Mouse (Mus musculus): Measurements from ENCODE around the gene Pld1. TPM values are rescaled to one million over a fixed set of nuclear protein-coding genes. Genes with fewer than 3 reads are reported as not detected.
A peak's percentile ranks its signal among the peaks of the same experiment; 100 is the strongest.

The Pld1 gene
- polyA plus RNA-seq, 1 experiment from 2014 or later = 3.1 TPM

DNA sequence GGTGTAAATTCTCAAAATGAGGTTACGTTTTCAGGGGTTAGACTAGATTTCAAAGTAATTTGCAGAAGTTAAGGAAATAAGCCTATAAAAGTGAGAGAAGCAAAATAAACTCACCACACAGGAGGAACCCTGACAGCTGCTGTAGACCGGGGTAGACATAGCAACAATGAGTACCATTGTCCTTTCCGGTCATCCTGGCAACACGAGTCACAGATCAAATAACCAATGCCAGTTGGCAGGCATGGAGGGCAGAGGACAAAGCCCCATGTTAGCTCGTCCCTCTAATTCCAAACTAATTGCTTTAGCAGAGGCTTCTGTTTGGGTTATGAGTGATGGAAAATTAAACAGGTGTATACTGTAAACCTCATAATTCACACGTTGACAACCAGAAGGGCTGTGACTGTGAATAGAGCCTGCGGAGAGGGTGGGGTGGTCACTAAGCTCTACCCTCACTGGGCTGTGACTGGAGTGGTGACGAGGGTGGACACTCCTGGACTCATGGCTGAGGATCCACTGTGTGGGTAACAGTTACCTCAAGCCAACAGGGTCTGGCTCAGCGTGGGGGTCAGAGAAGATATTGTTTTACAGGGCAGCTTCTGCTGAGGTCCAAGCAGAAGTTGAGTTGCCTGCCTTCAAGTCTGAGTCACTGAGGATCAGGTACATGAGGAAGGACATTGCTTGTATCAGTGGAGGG, 39.7 kb downstream of the Pld1 start:
- H3K9me3 ChIP-seq = no peaks in the 10 kb centered on the region
- no peak overlapping the region for H3K27ac ChIP-seq
- WGBS = 50% methylated on average over 9 of the region's 9 CpGs
- H3K36me3 ChIP-seq = no peaks in the 10 kb centered on the region
- H3K9ac ChIP-seq = no peak overlapping the region
- no peaks in the 10 kb centered on the region for H3K27me3 ChIP-seq
- H3K4me1 ChIP-seq = 0 out of 2 replicates have a peak, but pooled peaks cover 3% of the 10 kb centered on the region
- no peak overlapping the region for H3K4me2 ChIP-seq (replicated peaks)
- ATAC-seq (ENCODE audit: insufficient number of reproducible peaks, insufficient read depth, low FRiP score, low TSS enrichment) = no peak
- H3K4me3 ChIP-seq = no peak overlapping the region

DNA sequence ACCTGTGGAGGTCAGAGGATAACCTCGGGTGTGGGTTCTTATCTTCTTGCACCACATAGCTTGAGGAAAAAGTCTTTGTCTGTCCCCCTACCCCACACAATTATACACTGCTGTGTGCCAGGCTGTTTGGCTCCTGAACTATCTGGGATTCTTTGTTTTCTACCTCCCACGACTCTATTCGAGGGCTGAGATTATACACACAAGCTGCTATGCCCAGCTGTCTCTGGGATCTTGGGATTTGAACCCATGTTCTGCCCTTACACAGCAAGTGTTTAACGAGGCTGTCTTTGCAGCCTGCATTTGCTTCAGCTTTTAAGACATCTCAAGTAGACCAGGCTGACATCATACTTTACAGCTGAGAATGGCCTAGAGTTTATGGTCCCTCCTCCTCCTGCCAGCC, 43.1 kb downstream of the Pld1 start:
- no peaks in the 10 kb centered on the region for H3K27me3 ChIP-seq
- no peak overlapping the region for H3K9ac ChIP-seq
- no peaks in the 10 kb centered on the region for H3K9me3 ChIP-seq
- 74% methylated on average over 4 of the region's 4 CpGs for WGBS
- peaks cover 7% of the 10 kb centered on the region; the same call in 1 of the 2 replicates for H3K4me1 ChIP-seq
- ATAC-seq (ENCODE audit: insufficient number of reproducible peaks, insufficient read depth, low FRiP score, low TSS enrichment) = no peak
- no peak overlapping the region for H3K4me3 ChIP-seq
- H3K4me2 ChIP-seq (replicated peaks) = no peak overlapping the region
- no peaks in the 10 kb centered on the region for H3K36me3 ChIP-seq
- no peak overlapping the region for H3K27ac ChIP-seq

DNA sequence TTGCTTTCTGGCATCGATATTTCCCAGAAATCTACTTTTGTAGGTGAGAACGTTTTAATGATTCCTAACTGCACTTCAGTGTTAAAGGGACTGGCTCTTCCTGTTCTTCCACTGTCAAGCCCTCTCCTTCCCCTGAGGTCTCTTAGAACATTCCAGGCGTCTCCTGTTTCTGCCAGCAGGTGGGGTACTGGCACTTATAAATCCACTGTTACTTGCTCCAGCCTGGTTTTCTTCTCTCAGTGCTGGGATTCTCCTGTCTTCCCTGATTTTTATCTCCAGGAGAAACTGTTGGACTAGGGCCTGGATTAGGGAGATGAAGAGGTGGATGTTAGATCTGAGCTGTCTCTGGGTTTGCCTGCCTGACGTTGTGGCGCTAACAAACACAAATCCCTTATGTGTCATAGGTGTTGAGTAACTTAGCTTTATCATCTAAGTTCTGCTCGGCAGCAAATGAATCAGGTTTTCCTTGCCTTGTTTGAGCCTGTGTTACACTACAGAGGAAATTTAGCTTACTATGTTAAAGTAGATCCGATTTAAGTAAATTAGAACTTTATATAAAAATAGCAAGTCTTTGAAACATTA, 44.0 kb downstream of the Pld1 start:
- Histone ChIP-seq H3K4me1 (peaks cover 7% of the 10 kb centered on the region; the same call in 1 of the 2 replicates), H3K9ac (no peak overlapping the region), H3K4me3 (no peak overlapping the region), H3K27ac (no peak overlapping the region), H3K36me3 (no peaks in the 10 kb centered on the region), H3K9me3 (no peaks in the 10 kb centered on the region), H3K4me2 (replicated peaks) (no peak overlapping the region), H3K27me3 (no peaks in the 10 kb centered on the region)
- no peak; the same call in 1 of the 2 replicates for ATAC-seq (ENCODE audit: insufficient number of reproducible peaks, insufficient read depth, low FRiP score, low TSS enrichment)
- WGBS = 37% methylated on average over 7 of the region's 7 CpGs

DNA sequence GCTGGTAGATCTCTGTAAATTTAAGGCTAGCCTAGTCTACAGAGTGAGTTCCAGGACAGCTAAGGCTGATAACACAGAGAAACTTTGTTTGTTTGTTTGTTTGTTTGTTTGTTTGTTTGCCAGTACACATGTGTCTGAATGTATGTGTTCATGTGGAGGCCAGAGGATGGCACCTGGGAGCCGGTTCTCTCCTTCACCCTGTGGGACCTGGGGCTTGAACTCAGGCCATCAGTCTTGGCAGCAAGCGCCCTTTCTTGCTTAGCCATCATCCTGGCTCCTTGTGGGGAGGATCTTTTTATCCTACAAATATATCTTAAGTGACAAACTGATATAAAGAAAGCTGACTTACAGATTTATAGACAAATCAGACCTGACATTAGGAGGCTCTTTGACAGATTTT, 44.8 kb downstream of the Pld1 start:
- no peak overlapping the region for H3K9ac ChIP-seq
- H3K4me1 ChIP-seq = peaks cover 8% of the 10 kb centered on the region; the same call in 1 of the 2 replicates
- H3K4me2 ChIP-seq (replicated peaks) = no peak overlapping the region
- no peaks in the 10 kb centered on the region for H3K27me3 ChIP-seq
- H3K9me3 ChIP-seq = no peaks in the 10 kb centered on the region
- no peak overlapping the region for H3K27ac ChIP-seq
- no peaks in the 10 kb centered on the region for H3K36me3 ChIP-seq
- 69% methylated on average over 2 of the region's 2 CpGs for WGBS
- no peak for ATAC-seq (ENCODE audit: insufficient number of reproducible peaks, insufficient read depth, low FRiP score, low TSS enrichment)
- H3K4me3 ChIP-seq = no peak overlapping the region

DNA sequence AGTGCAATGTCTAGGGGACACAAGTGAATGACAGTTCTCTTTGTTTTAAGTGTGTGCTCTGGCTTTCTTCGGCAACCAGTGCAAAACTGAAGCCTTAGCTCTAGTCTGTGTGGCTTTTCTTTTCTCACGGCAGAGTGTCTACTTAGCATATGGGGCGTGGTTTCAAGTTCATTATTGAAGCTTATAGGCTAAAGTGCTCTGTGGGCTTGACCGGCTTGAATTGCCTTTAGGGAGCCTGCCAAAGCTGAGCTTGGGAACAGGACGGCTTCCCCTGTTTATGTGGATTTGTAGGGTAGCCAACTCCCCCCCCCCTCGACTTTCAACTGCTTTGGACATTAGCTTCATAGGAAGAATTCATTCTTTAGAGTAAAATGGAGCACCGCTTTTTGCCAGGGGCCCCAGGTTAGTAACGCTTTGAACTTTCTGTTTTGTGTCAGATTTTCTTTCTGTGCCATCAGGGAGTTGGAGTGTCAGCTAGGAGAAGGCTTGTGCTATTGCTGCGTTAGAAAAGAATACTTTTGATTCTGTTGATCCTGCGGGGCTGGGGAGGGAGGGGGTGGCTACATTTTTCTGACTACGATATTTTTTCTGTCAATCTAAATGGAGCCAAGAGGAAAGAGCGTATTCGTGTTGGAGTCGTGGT, 45.6 kb downstream of the Pld1 start:
- Histone ChIP-seq H3K4me3 (peak overlapping the region; percentile 20; the same call in 1 of the 2 replicates), H3K4me1 (peaks cover 8% of the 10 kb centered on the region; the same call in 1 of the 2 replicates), H3K36me3 (no peaks in the 10 kb centered on the region), H3K4me2 (replicated peaks) (peak overlapping the region; percentile 43), H3K27ac (no peak overlapping the region), H3K9ac (no peak overlapping the region), H3K9me3 (no peaks in the 10 kb centered on the region), H3K27me3 (no peaks in the 10 kb centered on the region)
- ATAC-seq (ENCODE audit: insufficient number of reproducible peaks, insufficient read depth, low FRiP score, low TSS enrichment) = peak; percentile 87
- WGBS = 12% methylated on average over 14 of the region's 14 CpGs

DNA sequence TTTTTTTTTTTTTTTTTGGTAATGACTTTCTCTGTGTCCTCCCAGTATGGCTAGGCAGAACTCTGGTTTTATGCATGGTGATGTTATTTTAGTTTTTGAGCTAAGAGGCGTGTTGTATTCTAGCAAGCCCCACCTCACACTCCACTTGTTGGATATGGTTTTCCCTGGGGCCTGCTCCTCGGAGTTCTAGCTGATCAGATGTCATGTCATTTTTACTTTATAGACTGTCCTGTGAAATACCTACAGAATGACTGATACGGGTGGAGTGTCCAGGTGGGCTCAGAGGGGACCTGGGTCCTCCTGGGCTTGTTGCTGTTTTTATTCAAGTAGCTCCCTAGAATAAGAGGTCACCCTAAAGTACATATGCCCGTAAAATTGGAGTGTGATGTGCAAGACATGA, 46.1 kb downstream of the Pld1 start:
- ATAC-seq (ENCODE audit: insufficient number of reproducible peaks, insufficient read depth, low FRiP score, low TSS enrichment) = no peak
- 52% methylated on average over 4 of the region's 4 CpGs for WGBS
- H3K4me3 ChIP-seq = no peak overlapping the region
- H3K4me2 ChIP-seq (replicated peaks) = peak overlapping the region; percentile 43
- H3K9ac ChIP-seq = no peak overlapping the region
- H3K9me3 ChIP-seq = no peaks in the 10 kb centered on the region
- H3K4me1 ChIP-seq = peaks cover 8% of the 10 kb centered on the region; the same call in 1 of the 2 replicates
- H3K27me3 ChIP-seq = no peaks in the 10 kb centered on the region
- no peaks in the 10 kb centered on the region for H3K36me3 ChIP-seq
- H3K27ac ChIP-seq = no peak overlapping the region

DNA sequence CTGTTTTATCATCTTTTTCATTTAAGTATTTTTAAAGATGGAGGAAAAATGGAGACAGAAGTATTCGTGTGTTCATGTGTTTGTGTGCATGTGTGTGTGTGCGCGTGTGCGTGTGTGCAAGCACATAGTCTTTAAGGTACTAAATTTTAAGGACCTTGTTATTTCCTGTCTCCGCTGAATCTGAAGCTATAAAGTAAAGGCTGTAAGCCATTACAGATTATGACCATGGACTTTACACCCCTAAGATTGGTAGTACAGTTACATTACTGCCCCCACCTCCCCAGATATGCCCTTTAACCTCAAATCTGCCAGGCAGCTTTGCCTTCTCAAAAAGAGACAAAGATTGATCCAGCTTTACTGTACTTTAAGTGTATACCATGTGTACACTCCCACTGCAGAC, 46.8 kb downstream of the Pld1 start:
- WGBS = 97% methylated on average over 5 of the region's 5 CpGs
- Histone ChIP-seq H3K27ac (no peak overlapping the region), H3K4me2 (replicated peaks) (no peak overlapping the region), H3K36me3 (no peaks in the 10 kb centered on the region), H3K27me3 (no peaks in the 10 kb centered on the region), H3K9ac (no peak overlapping the region), H3K4me1 (peaks cover 8% of the 10 kb centered on the region; the same call in 1 of the 2 replicates), H3K4me3 (no peak overlapping the region), H3K9me3 (no peaks in the 10 kb centered on the region)
- ATAC-seq (ENCODE audit: insufficient number of reproducible peaks, insufficient read depth, low FRiP score, low TSS enrichment) = no peak

DNA sequence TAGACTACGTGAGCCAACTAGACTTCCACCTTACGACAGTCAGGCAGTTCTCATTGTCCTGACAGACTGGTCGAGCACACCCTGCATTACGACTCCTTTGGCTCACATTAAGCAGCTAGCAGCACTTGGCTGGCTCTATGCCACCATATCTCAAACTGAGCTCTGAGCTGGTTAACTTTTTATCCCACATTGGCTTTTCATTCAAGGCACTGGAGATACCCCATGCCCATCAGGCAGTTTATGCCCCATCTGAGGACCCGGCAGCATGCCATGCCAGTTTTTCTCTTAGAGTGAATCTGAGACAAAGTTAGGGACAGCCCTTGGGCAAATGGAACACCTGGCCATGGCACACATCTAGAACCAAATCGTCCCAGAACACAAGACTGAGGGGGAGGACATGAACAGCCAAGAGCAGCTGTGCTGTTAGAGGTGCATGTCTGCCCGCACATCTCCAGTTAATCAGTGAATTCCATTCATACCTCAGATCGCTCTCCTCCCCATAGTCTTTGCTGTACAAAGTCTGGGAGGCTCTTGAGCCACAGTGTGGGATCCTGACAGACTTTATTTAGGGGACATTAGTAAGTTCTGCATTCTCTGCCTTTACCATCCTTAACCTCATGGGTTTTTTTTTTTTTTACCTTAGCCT, 49.5 kb downstream of the Pld1 start:
- ATAC-seq (ENCODE audit: insufficient number of reproducible peaks, insufficient read depth, low FRiP score, low TSS enrichment) = no peak
- Histone ChIP-seq H3K27me3 (no peaks in the 10 kb centered on the region), H3K4me1 (peaks cover 8% of the 10 kb centered on the region; the same call in 1 of the 2 replicates), H3K4me3 (no peak overlapping the region), H3K9me3 (no peaks in the 10 kb centered on the region), H3K9ac (no peak overlapping the region), H3K36me3 (no peaks in the 10 kb centered on the region), H3K27ac (no peak overlapping the region), H3K4me2 (replicated peaks) (no peak overlapping the region)
- WGBS = 62% methylated on average over 8 of the region's 8 CpGs

DNA sequence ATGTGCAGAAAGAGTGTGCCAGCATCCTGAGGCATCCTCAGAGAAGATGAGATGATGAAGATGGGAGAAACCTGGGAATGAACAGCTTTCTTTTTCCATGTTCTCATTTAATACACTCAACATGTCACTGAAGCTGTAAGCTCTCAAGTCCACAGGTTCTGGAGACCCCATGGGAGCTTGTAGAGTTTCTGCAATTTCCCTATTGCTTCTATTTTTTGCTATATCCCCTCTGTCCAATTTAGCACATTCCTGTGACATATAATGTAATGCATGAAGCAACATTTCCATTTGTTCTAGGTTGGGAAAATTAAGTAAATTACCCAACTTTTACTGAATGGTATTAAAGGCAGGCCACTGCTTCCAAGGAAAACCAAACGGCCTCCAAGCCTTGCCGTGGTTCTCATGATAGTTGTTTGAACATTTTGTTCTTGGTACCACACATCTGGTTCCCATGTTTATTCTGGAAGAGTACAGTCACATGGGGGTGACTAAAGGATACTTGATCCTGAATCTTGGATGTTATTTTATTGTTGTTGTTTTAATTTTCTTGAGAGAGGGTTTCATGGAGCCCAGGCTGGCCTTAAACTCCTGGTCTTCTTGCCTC, 52.7 kb downstream of the Pld1 start:
- no peak overlapping the region for H3K4me2 ChIP-seq (replicated peaks)
- H3K4me1 ChIP-seq = peaks cover 4% of the 10 kb centered on the region; the same call in 1 of the 2 replicates
- no peak overlapping the region for H3K9ac ChIP-seq
- no peaks in the 10 kb centered on the region for H3K27me3 ChIP-seq
- H3K9me3 ChIP-seq = no peaks in the 10 kb centered on the region
- 63% methylated on average over 2 of the region's 2 CpGs for WGBS
- no peaks in the 10 kb centered on the region for H3K36me3 ChIP-seq
- no peak overlapping the region for H3K4me3 ChIP-seq
- no peak overlapping the region for H3K27ac ChIP-seq
- ATAC-seq (ENCODE audit: insufficient number of reproducible peaks, insufficient read depth, low FRiP score, low TSS enrichment) = no peak

DNA sequence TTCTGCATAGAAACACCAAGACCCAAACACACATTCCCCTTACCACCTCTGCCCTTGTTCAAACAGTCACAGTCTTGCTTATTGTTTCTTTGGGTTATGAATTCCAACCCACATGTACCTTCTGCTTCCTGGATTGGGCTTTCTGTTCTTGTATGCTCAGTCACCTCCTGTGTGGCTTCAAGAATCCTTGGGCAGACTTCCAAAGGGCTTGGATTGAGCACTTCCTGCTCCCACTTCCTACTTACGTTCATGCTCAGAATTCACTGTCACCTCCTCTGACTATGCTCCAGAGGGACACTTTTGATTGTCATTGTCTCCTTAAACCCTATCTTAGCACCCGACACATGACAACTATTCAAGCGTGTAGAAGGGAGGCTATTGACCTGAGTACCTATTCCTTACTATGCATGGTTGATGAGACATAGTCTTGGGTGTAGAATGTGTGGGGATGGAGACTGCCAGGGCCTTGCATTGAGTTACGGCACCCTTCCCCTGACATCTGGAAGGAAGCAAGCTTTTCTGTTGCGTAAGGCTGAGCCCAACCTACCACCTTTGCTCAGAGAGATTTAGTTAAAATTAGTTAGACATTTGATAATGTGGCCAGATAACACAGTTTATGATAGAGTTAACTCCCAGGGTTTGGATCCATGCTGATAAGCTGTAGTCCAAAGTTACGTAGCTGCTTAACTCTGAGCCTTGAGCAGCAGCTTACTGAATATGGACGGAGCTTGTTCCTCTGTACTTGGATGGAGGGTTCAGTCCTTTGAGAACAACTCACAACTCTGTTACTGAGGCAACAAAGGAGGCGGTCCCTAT, 55.9 kb downstream of the Pld1 start:
- Histone ChIP-seq H3K4me1 (no peaks in the 10 kb centered on the region), H3K27ac (no peak overlapping the region), H3K36me3 (no peaks in the 10 kb centered on the region), H3K9me3 (no peaks in the 10 kb centered on the region), H3K27me3 (no peaks in the 10 kb centered on the region), H3K4me2 (replicated peaks) (no peak overlapping the region), H3K4me3 (no peak overlapping the region), H3K9ac (no peak overlapping the region)
- ATAC-seq (ENCODE audit: insufficient number of reproducible peaks, insufficient read depth, low FRiP score, low TSS enrichment) = no peak
- WGBS = 82% methylated on average over 8 of the region's 8 CpGs

DNA sequence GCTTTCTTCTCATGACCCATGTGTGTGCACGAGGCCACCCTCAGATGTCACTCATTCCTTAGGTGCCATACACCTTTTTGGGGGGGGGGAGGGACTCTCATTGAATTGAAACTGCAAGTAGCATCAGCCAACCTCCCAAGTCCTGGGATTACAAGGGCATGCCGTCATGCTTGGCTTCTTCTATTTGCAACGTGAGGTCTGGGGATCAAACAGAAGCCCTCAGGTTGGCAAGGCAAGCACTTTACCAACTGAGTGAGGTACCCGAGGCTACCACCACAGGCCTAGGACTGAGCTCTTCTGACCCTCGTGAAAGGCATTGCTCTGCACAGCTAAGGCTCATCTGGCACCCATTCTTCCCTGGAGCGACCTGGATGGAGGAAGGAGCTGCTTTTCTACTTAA, 65.8 kb downstream of the Pld1 start:
- Histone ChIP-seq H3K4me2 (replicated peaks) (no peak overlapping the region), H3K27me3 (no peaks in the 10 kb centered on the region), H3K36me3 (no peaks in the 10 kb centered on the region), H3K4me3 (no peak overlapping the region), H3K9ac (no peak overlapping the region), H3K9me3 (no peaks in the 10 kb centered on the region), H3K4me1 (no peaks in the 10 kb centered on the region), H3K27ac (no peak overlapping the region)
- WGBS = 76% methylated on average over 6 of the region's 6 CpGs
- ATAC-seq (ENCODE audit: insufficient number of reproducible peaks, insufficient read depth, low FRiP score, low TSS enrichment) = no peak
